Mouse (Mus musculus): ENCODE measurements around the gene Cat. TPM values are rescaled to one million over a fixed set of nuclear protein-coding genes. Genes with fewer than 3 reads are reported as not detected.

The Cat gene
- polyA plus RNA-seq, 1 experiment from 2014 or later: 42.2 TPM

DNA sequence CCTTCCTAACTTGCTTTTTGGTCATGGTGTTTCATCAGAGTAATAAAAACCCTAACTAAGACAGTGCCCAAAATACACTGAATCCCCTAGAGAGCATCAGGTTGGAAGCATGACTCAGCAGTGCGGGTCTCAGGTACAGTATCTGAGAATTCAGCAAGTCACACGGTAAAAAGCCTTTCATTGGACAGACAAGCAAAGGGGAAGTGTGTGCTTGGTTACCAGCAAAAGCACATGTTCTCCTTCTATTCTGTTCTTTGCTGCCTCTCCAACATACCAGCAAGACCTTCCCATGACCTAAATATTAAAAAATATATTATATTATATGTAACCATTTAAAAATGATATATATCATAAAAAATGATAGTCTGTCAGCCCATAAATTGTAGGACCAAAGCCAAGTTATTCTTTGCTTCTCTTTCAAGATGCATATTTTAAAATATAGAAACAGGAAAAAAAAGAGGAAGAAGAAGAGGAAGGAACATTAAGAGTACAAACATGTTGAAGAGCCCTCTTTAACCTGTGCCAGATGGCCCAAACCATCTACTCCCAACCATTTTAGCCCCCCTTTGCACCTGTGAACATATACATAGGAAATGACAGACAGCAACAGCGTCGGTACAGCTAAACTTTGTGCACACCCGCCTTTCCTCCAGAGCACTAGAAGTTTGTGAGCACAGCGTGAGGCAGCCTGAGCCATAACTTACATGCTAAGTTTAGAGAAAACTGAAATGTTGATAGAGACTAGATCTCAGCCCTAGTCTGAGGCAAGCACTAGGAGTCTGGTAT is 10.9 kb upstream of the Cat start:
- no peak overlapping the region for H3K4me2 ChIP-seq (replicated peaks; ENCODE audit: low read depth)
- TF ChIP-seq EP300 (optimal IDR thresholded peaks at IDR 0.05) (no peak), CTCF (IDR thresholded peaks at IDR 0.05; ENCODE audit: low read depth) (no peak)
- H3K4me1 ChIP-seq (replicated peaks; ENCODE audit: control insufficient read depth, insufficient read depth): no peaks in the 10 kb centered on the region
- no peak overlapping the region for H3K4me3 ChIP-seq (ENCODE audit: low read depth, low read length)
- no peaks in the 10 kb centered on the region for H3K9me3 ChIP-seq (ENCODE audit: control insufficient read depth, low read length)
- H3K9ac ChIP-seq (ENCODE audit: low read length): no peak overlapping the region
- no peak for ATAC-seq (ENCODE audit: low FRiP score, low TSS enrichment)
- no peaks in the 10 kb centered on the region for H3K27me3 ChIP-seq (ENCODE audit: control insufficient read depth, insufficient read depth, low read length)
- no peaks in the 10 kb centered on the region for H3K36me3 ChIP-seq (ENCODE audit: control insufficient read depth, insufficient read depth, low read length)
- no peak for DNase-seq (ENCODE audit: low spot score)
- WGBS: 80% methylated on average over 6 of the region's 6 CpGs
- H3K27ac ChIP-seq (replicated peaks): no peak overlapping the region

DNA sequence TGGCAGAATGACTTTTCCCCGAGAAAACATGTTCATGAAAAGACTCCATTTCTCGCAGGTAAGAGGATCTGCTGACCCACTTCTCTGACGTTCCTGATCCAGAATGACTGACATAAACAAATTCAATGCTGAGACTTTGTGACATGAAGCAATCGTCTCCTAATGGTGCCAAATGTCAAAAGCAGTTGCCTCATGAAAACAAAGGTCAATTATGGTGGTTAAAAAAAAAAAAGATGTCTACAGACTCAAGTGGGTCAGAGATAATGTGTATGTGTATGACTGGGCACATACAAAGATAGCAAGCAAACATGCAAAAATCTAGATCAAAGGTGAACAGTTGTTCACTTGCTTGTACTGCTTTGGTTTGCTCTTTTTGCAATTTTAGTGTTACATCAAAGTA is 8.9 kb upstream of the Cat start:
- ATAC-seq (ENCODE audit: low FRiP score, low TSS enrichment): no peak
- Histone ChIP-seq H3K9ac (ENCODE audit: low read length) (no peak overlapping the region), H3K4me3 (ENCODE audit: low read depth, low read length) (no peak overlapping the region), H3K27me3 (ENCODE audit: control insufficient read depth, insufficient read depth, low read length) (no peaks in the 10 kb centered on the region), H3K9me3 (ENCODE audit: control insufficient read depth, low read length) (no peaks in the 10 kb centered on the region), H3K4me1 (replicated peaks; ENCODE audit: control insufficient read depth, insufficient read depth) (no peaks in the 10 kb centered on the region), H3K4me2 (replicated peaks; ENCODE audit: low read depth) (no peak overlapping the region), H3K27ac (replicated peaks) (no peak overlapping the region), H3K36me3 (ENCODE audit: control insufficient read depth, insufficient read depth, low read length) (no peaks in the 10 kb centered on the region)
- DNase-seq (ENCODE audit: low spot score): no peak
- 48% methylated on average over 4 of the region's 4 CpGs for WGBS
- no peak for TF ChIP-seq EP300 (optimal IDR thresholded peaks at IDR 0.05)
- no peak for TF ChIP-seq CTCF (IDR thresholded peaks at IDR 0.05; ENCODE audit: low read depth)

DNA sequence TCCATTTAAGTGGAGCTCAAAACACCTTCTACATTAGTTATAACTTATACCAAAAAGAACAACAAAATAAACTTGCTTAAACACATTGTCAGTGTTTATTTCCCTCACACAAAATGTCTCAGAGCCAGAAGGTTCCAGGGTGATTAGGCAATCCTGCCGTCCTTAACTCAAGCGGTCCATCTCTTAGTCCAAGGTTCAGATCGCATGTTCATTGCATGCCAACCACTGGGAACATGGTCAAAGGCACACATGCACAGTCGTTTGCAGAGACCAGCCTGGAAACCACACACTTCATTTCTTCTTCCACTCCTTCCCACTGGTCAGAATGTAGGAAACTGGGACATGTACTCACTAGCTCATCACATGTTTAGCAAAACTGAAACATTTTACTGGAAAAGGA is 7.6 kb upstream of the Cat start:
- ATAC-seq (ENCODE audit: low FRiP score, low TSS enrichment) (no peak), DNase-seq (ENCODE audit: low spot score) (no peak)
- TF ChIP-seq CTCF (IDR thresholded peaks at IDR 0.05; ENCODE audit: low read depth) (no peak), EP300 (optimal IDR thresholded peaks at IDR 0.05) (no peak)
- no peaks in the 10 kb centered on the region for H3K4me1 ChIP-seq (replicated peaks; ENCODE audit: control insufficient read depth, insufficient read depth)
- no peak overlapping the region for H3K4me2 ChIP-seq (replicated peaks; ENCODE audit: low read depth)
- no peaks in the 10 kb centered on the region for H3K9me3 ChIP-seq (ENCODE audit: control insufficient read depth, low read length)
- no peak overlapping the region for H3K4me3 ChIP-seq (ENCODE audit: low read depth, low read length)
- H3K9ac ChIP-seq (ENCODE audit: low read length): no peak overlapping the region
- 72% methylated on average over 4 of the region's 4 CpGs for WGBS
- no peaks in the 10 kb centered on the region for H3K27me3 ChIP-seq (ENCODE audit: control insufficient read depth, insufficient read depth, low read length)
- no peaks in the 10 kb centered on the region for H3K36me3 ChIP-seq (ENCODE audit: control insufficient read depth, insufficient read depth, low read length)
- no peak overlapping the region for H3K27ac ChIP-seq (replicated peaks)

DNA sequence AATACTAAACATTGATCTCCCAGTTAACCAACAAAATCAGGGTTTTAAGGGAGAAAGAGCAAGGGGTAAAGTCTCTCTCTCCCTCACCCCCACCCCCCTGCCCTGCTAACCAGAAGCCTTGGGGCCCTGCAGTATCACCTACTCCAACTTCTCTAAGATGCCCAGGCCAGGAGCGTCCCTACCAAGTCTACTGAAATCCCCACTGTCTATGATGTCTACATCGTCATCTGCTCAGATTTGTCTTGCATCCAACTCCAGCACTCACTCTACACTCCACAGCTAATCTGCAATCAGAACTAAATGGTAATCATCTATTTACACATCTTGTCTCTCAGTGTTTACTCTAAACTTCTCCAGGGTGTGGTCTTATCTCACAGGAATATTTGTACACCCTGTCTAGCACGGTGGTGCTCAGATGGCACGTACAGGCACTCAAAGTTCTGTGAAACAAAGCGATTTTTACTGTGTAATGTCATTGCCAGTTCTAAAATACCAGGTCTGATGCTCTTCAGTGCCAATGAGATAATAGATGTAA is 907 bp downstream of the Cat start:
- WGBS: 15% methylated on average over 5 of the region's 5 CpGs
- peak overlapping the region; percentile 94; the same call in 1 of the 2 replicates for H3K27ac ChIP-seq (replicated peaks)
- H3K27me3 ChIP-seq (ENCODE audit: control insufficient read depth, insufficient read depth, low read length): no peaks in the 10 kb centered on the region
- H3K9me3 ChIP-seq (ENCODE audit: control insufficient read depth, low read length): no peaks in the 10 kb centered on the region
- no peak overlapping the region for H3K9ac ChIP-seq (ENCODE audit: low read length)
- ATAC-seq (ENCODE audit: low FRiP score, low TSS enrichment): no peak
- no peak for DNase-seq (ENCODE audit: low spot score)
- peak overlapping the region; percentile 83 for H3K4me2 ChIP-seq (replicated peaks; ENCODE audit: low read depth)
- H3K4me1 ChIP-seq (replicated peaks; ENCODE audit: control insufficient read depth, insufficient read depth): peaks cover 5% of the 10 kb centered on the region
- TF ChIP-seq CTCF (IDR thresholded peaks at IDR 0.05; ENCODE audit: low read depth): no peak
- TF ChIP-seq EP300 (optimal IDR thresholded peaks at IDR 0.05): no peak
- no peaks in the 10 kb centered on the region for H3K36me3 ChIP-seq (ENCODE audit: control insufficient read depth, insufficient read depth, low read length)
- peak overlapping the region; percentile 82 for H3K4me3 ChIP-seq (ENCODE audit: low read depth, low read length)

DNA sequence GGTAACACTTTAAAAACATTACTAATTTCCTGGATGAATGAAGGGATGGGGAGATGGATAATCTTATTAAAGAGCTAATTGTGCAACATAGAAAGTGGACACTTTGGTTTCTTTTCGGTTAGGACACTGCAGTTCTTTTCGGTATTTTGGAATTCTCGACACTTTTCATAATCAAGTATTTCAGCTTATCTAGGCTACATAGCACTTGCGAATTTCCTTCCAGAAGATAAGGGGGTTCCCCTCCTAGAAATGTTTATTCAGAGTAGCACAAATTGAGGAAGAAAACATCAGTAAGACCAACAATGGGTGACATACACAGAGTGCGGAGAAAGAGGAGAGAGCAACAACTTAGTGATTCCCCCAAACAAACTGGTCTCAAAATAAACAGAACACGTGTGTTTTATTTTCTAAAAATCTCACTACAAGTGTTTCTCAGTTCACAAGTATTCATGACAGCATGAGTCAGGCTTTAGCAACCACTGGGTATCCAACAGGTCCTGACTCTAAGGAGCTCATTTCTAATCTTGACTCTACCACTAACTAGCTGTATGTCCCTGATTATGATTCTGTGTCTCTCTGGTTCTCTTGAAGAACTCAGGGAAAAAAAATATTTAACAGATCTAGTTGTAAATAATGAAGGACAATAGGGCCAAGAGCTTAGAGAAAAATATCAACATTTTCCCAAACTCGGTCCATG is 1.5 kb downstream of the Cat start:
- Histone ChIP-seq H3K9me3 (ENCODE audit: control insufficient read depth, low read length) (no peaks in the 10 kb centered on the region), H3K27me3 (ENCODE audit: control insufficient read depth, insufficient read depth, low read length) (no peaks in the 10 kb centered on the region), H3K4me2 (replicated peaks; ENCODE audit: low read depth) (peak overlapping the region; percentile 83), H3K4me3 (ENCODE audit: low read depth, low read length) (peak overlapping the region; percentile 82; the same call in 1 of the 2 replicates), H3K36me3 (ENCODE audit: control insufficient read depth, insufficient read depth, low read length) (no peaks in the 10 kb centered on the region), H3K9ac (ENCODE audit: low read length) (no peak overlapping the region), H3K4me1 (replicated peaks; ENCODE audit: control insufficient read depth, insufficient read depth) (peaks cover 5% of the 10 kb centered on the region), H3K27ac (replicated peaks) (no peak overlapping the region)
- ATAC-seq (ENCODE audit: low FRiP score, low TSS enrichment) (no peak), DNase-seq (ENCODE audit: low spot score) (no peak)
- TF ChIP-seq EP300 (optimal IDR thresholded peaks at IDR 0.05): no peak
- no peak for TF ChIP-seq CTCF (IDR thresholded peaks at IDR 0.05; ENCODE audit: low read depth)
- WGBS: 58% methylated on average over 7 of the region's 7 CpGs
